Mouse (Mus musculus): Measurements from ENCODE around the gene Dock1. TPM values are rescaled to one million over a fixed set of nuclear protein-coding genes. Genes with fewer than 3 reads are reported as not detected.

Dock1 gene
- polyA plus RNA-seq, 1 experiment from 2014 or later = 25.0 TPM

DNA sequence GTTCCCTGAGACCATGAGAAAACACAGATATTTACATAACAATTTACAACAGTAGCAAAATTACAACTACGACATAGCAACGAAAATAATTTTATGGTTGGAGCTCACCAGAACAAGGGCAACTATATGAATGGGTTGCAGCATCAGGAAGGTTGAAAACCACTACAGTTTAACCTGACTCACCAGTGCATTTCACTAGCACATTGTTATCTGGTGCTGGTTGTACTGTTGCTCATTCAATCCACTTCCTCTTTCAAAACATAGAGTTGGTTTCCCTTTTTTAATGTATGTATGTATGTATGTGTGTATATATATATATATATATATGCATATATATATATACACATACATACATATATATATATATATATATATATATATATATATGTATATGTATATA is 138.0 kb downstream of the Dock1 start:
- WGBS = 95% methylated on average over 2 of the region's 2 CpGs

DNA sequence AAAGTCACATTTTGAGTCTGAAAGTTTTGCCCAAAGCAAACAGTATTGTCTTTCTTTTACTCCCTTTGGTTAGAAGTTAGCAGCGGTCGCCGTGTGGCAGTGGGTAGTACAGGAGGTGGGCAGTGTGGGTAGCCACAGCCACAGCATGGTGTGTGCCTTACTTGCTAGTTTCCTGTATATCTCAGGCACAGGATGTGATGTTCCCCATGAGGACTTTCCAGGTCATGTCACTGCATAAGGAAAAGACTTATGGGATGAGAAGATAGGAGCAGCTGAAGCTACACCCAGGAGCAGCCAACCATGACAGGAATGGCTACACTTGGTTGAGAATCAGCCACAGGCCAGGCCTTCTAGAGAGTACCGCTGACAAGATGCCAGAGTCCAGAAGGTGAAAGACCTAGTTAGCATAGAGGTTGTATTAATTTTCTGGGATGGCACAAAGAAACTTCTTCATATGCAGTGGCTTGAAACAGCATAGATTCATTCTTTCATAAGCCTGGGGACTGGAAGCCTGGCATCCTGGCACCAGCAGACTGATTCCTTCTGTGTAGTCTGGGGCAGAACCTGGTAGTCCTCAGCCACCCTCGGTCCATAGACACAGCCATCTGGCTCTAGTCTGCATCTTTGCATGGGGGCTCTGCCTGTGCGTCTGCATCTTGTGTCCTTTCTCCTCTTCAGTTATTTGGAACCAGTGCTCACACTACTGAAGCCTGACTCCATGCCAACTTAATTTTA is 139.0 kb downstream of the Dock1 start:
- WGBS = 95% methylated on average over 6 of the region's 6 CpGs
- H3K4me2 ChIP-seq (replicated peaks; ENCODE audit: low read depth, low read length) = no peak overlapping the region
- no peak overlapping the region for H3K9ac ChIP-seq (ENCODE audit: low read depth, low read length)
- no peaks in the 10 kb centered on the region for H3K27me3 ChIP-seq (ENCODE audit: control insufficient read depth, insufficient read depth, low read length)
- H3K27ac ChIP-seq (ENCODE audit: low read depth, low read length) = no peak overlapping the region
- no peak for DNase-seq (ENCODE audit: low spot score)
- H3K9me3 ChIP-seq (ENCODE audit: control insufficient read depth, low read length) = no peaks in the 10 kb centered on the region
- ATAC-seq (ENCODE audit: low FRiP score) = no peak
- H3K4me3 ChIP-seq (ENCODE audit: low read depth, low read length) = no peak overlapping the region
- no peaks in the 10 kb centered on the region for H3K36me3 ChIP-seq (ENCODE audit: control insufficient read depth, insufficient read depth, low read length)
- H3K4me1 ChIP-seq (replicated peaks; ENCODE audit: control insufficient read depth, insufficient read depth, low read length) = no peaks in the 10 kb centered on the region

More for the DNA sequence above, 138.0 kb downstream of the Dock1 start:
- ATAC-seq (ENCODE audit: low FRiP score) (no peak), DNase-seq (ENCODE audit: low spot score) (no peak)
- Histone ChIP-seq H3K4me1 (replicated peaks; ENCODE audit: control insufficient read depth, insufficient read depth, low read length) (no peaks in the 10 kb centered on the region), H3K4me3 (ENCODE audit: low read depth, low read length) (no peak overlapping the region), H3K27ac (ENCODE audit: low read depth, low read length) (no peak overlapping the region), H3K36me3 (ENCODE audit: control insufficient read depth, insufficient read depth, low read length) (no peaks in the 10 kb centered on the region), H3K9ac (ENCODE audit: low read depth, low read length) (no peak overlapping the region), H3K4me2 (replicated peaks; ENCODE audit: low read depth, low read length) (no peak overlapping the region), H3K9me3 (ENCODE audit: control insufficient read depth, low read length) (no peaks in the 10 kb centered on the region), H3K27me3 (ENCODE audit: control insufficient read depth, insufficient read depth, low read length) (no peaks in the 10 kb centered on the region)

DNA sequence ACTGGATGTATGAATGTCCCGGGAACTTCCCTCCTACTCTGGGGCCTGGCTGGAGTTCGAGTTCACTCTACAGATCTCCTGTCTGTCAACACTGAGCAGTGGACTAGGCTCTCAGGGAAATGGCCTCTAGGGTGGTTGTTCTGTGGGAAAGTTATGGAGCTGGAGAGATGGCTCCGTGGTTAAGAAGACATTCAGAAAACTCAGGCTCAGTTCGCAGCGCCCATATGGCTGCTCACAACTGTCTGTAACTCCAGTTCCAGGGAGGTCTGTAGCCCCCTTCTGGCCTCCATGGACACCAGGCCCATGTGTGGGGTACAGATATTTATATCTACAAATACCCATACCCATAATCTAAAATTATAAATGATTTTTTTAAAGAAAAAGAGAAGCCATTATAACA is 148.0 kb downstream of the Dock1 start:
- Histone ChIP-seq H3K4me1 (replicated peaks; ENCODE audit: control insufficient read depth, insufficient read depth, low read length) (no peaks in the 10 kb centered on the region), H3K4me2 (replicated peaks; ENCODE audit: low read depth, low read length) (no peak overlapping the region), H3K9me3 (ENCODE audit: control insufficient read depth, low read length) (no peaks in the 10 kb centered on the region), H3K9ac (ENCODE audit: low read depth, low read length) (no peak overlapping the region), H3K4me3 (ENCODE audit: low read depth, low read length) (no peak overlapping the region), H3K36me3 (ENCODE audit: control insufficient read depth, insufficient read depth, low read length) (no peaks in the 10 kb centered on the region), H3K27me3 (ENCODE audit: control insufficient read depth, insufficient read depth, low read length) (no peaks in the 10 kb centered on the region), H3K27ac (ENCODE audit: low read depth, low read length) (no peak overlapping the region)
- 97% methylated on average over 5 of the region's 5 CpGs for WGBS
- ATAC-seq (ENCODE audit: low FRiP score) = no peak
- DNase-seq (ENCODE audit: low spot score) = no peak

DNA sequence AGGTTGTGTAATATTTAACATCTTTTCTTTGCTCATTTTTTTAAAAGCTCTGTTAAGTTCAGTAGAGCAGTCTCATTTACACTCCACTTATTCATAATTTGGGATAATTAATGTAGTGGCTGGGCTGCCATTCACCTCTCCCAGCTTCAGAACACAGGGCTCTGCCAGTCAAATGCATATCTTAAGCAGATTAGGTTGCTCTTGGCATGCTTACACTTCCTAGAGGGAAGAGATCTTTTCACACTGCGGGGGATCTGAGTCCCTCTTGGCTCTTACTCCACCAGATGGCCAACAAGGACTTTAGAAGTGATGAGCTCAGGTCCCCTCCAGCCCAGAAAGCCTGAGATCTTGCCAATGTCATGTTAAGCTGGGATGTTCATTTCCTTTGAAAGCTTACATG is 150.8 kb downstream of the Dock1 start:
- no peak overlapping the region for H3K4me2 ChIP-seq (replicated peaks; ENCODE audit: low read depth, low read length)
- no peaks in the 10 kb centered on the region for H3K9me3 ChIP-seq (ENCODE audit: control insufficient read depth, low read length)
- no peaks in the 10 kb centered on the region for H3K36me3 ChIP-seq (ENCODE audit: control insufficient read depth, insufficient read depth, low read length)
- no peaks in the 10 kb centered on the region for H3K27me3 ChIP-seq (ENCODE audit: control insufficient read depth, insufficient read depth, low read length)
- ATAC-seq (ENCODE audit: low FRiP score) (no peak), DNase-seq (ENCODE audit: low spot score) (no peak)
- no peak overlapping the region for H3K9ac ChIP-seq (ENCODE audit: low read depth, low read length)
- H3K4me1 ChIP-seq (replicated peaks; ENCODE audit: control insufficient read depth, insufficient read depth, low read length) = no peaks in the 10 kb centered on the region
- no peak overlapping the region for H3K27ac ChIP-seq (ENCODE audit: low read depth, low read length)
- H3K4me3 ChIP-seq (ENCODE audit: low read depth, low read length) = no peak overlapping the region
- 59% methylated on average over 1 of the region's 1 CpGs for WGBS

DNA sequence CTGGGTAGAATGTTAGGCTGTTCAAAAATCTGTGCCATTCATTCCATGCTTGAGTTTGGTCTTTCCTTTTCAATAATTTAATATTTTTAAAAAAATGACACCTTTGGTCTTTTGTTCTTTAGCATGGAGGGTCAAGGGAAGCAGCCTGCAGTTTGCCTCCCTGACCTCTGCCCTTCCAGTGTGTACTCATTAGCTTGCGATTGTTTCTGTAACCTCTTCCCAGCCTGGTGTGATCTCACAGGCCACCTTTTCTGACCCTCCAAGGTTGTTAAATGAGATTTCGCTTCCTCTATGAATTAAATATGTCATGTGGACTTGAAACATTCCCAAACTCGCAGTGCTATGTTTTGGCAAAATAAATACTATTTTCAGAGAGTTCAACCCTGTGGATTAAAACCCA is 151.6 kb downstream of the Dock1 start:
- Histone ChIP-seq H3K4me3 (ENCODE audit: low read depth, low read length) (no peak overlapping the region), H3K9ac (ENCODE audit: low read depth, low read length) (no peak overlapping the region), H3K27me3 (ENCODE audit: control insufficient read depth, insufficient read depth, low read length) (no peaks in the 10 kb centered on the region), H3K4me2 (replicated peaks; ENCODE audit: low read depth, low read length) (no peak overlapping the region), H3K9me3 (ENCODE audit: control insufficient read depth, low read length) (no peaks in the 10 kb centered on the region), H3K27ac (ENCODE audit: low read depth, low read length) (no peak overlapping the region), H3K36me3 (ENCODE audit: control insufficient read depth, insufficient read depth, low read length) (no peaks in the 10 kb centered on the region), H3K4me1 (replicated peaks; ENCODE audit: control insufficient read depth, insufficient read depth, low read length) (no peaks in the 10 kb centered on the region)
- 63% methylated on average over 3 of the region's 3 CpGs for WGBS
- no peak for ATAC-seq (ENCODE audit: low FRiP score)
- no peak for DNase-seq (ENCODE audit: low spot score)

DNA sequence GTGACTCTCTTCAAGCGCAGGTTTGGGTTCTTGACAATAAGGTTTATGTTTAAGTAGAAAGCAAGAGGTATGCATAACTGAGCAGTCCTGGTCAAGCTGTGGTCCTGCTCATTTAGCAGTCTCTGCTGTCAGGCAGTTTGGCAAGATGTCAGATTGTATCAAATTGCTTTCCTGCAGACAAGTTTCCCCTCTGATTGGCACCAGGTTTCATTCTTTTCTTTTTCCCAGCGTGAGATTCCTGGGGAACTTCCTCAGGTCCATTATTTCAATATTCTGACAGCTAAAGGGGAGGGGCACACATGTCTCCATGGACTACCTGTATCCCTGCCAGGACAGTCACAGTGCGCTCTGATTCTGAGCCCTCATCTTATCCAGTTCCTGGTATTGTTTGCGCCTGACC is 153.4 kb downstream of the Dock1 start:
- ATAC-seq (ENCODE audit: low FRiP score) (no peak), DNase-seq (ENCODE audit: low spot score) (no peak)
- WGBS = 77% methylated on average over 4 of the region's 4 CpGs
- H3K9ac ChIP-seq (ENCODE audit: low read depth, low read length) = no peak overlapping the region
- no peaks in the 10 kb centered on the region for H3K27me3 ChIP-seq (ENCODE audit: control insufficient read depth, insufficient read depth, low read length)
- H3K4me1 ChIP-seq (replicated peaks; ENCODE audit: control insufficient read depth, insufficient read depth, low read length) = no peaks in the 10 kb centered on the region
- no peak overlapping the region for H3K4me2 ChIP-seq (replicated peaks; ENCODE audit: low read depth, low read length)
- H3K4me3 ChIP-seq (ENCODE audit: low read depth, low read length) = no peak overlapping the region
- no peaks in the 10 kb centered on the region for H3K36me3 ChIP-seq (ENCODE audit: control insufficient read depth, insufficient read depth, low read length)
- H3K9me3 ChIP-seq (ENCODE audit: control insufficient read depth, low read length) = no peaks in the 10 kb centered on the region
- no peak overlapping the region for H3K27ac ChIP-seq (ENCODE audit: low read depth, low read length)

DNA sequence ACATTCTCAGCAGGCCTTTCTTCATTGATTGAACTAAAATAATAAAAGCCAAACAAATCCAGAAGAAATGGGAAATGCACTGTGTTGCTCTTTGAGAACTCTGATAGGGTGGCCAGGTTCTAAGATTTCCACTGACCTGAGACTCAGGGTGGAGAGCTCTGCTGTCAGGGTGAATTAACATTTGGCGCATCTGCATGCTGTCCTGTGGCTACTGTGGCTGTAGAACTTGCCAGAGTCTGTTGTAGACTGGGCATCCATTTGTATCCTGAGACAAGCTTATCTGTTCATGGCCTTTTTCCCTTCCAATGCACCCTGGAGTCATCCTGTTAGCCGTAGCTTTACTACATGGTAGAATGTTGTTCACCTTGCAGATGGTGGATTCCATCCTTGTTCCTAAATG is 169.6 kb downstream of the Dock1 start:
- no peaks in the 10 kb centered on the region for H3K4me1 ChIP-seq (replicated peaks; ENCODE audit: control insufficient read depth, insufficient read depth, low read length)
- H3K36me3 ChIP-seq (ENCODE audit: control insufficient read depth, insufficient read depth, low read length) = no peaks in the 10 kb centered on the region
- H3K4me3 ChIP-seq (ENCODE audit: low read depth, low read length) = no peak overlapping the region
- H3K27me3 ChIP-seq (ENCODE audit: control insufficient read depth, insufficient read depth, low read length) = no peaks in the 10 kb centered on the region
- ATAC-seq (ENCODE audit: low FRiP score) = no peak
- H3K9me3 ChIP-seq (ENCODE audit: control insufficient read depth, low read length) = no peaks in the 10 kb centered on the region
- H3K4me2 ChIP-seq (replicated peaks; ENCODE audit: low read depth, low read length) = no peak overlapping the region
- DNase-seq (ENCODE audit: low spot score) = no peak
- H3K27ac ChIP-seq (ENCODE audit: low read depth, low read length) = no peak overlapping the region
- no peak overlapping the region for H3K9ac ChIP-seq (ENCODE audit: low read depth, low read length)
- 98% methylated on average over 2 of the region's 2 CpGs for WGBS

DNA sequence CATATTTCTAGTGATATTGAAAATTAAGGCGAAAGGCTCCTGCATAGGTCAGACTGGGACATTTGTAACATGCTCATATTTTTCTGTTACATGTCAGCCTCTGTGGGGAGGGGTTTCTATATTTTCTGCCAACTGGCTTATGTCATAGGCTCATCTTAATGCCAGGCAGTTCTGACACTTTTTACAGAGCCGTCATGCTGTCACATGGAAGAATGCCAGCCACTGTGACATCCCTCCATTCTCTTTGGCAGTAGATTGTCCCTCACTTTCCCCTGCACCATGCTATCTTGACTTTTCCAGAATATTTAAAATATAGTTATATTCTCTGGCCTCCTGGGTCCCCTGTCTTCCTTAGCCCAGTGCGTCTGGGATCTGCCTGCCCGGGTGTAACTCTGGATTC is 172.3 kb downstream of the Dock1 start:
- no peaks in the 10 kb centered on the region for H3K36me3 ChIP-seq (ENCODE audit: control insufficient read depth, insufficient read depth, low read length)
- WGBS = 94% methylated on average over 4 of the region's 4 CpGs

DNA sequence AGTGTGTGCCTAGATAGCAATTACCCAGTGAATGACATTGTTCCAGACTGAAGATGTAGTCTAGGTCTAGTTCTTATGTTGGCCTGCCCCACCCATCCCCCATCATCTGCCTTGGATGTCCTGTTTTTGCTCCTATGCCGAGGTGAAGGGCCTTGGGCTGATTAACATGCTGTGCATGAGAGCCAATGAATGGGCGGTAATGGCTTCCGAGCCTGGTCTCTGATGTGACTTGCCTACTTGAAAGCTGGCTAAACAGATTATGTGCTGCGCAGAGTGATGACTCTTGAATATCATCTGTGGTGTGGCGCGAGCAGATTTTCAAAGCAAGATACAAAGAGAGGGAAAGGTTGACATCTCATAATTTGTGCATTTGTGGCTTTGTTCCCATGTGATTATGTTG is 191.5 kb downstream of the Dock1 start:
- no peaks in the 10 kb centered on the region for H3K9me3 ChIP-seq (ENCODE audit: control insufficient read depth, low read length)
- no peak overlapping the region for H3K4me3 ChIP-seq (ENCODE audit: low read depth, low read length)
- WGBS = 83% methylated on average over 6 of the region's 6 CpGs
- H3K36me3 ChIP-seq (ENCODE audit: control insufficient read depth, insufficient read depth, low read length) = no peaks in the 10 kb centered on the region
- H3K4me2 ChIP-seq (replicated peaks; ENCODE audit: low read depth, low read length) = no peak overlapping the region
- no peak overlapping the region for H3K9ac ChIP-seq (ENCODE audit: low read depth, low read length)
- no peak overlapping the region for H3K27ac ChIP-seq (ENCODE audit: low read depth, low read length)
- no peaks in the 10 kb centered on the region for H3K27me3 ChIP-seq (ENCODE audit: control insufficient read depth, insufficient read depth, low read length)
- no peak for DNase-seq (ENCODE audit: low spot score)
- no peak for ATAC-seq (ENCODE audit: low FRiP score)
- H3K4me1 ChIP-seq (replicated peaks; ENCODE audit: control insufficient read depth, insufficient read depth, low read length) = no peaks in the 10 kb centered on the region

More for the DNA sequence above, 172.3 kb downstream of the Dock1 start:
- Histone ChIP-seq H3K27ac (ENCODE audit: low read depth, low read length) (no peak overlapping the region), H3K27me3 (ENCODE audit: control insufficient read depth, insufficient read depth, low read length) (no peaks in the 10 kb centered on the region), H3K4me3 (ENCODE audit: low read depth, low read length) (no peak overlapping the region), H3K4me2 (replicated peaks; ENCODE audit: low read depth, low read length) (no peak overlapping the region), H3K9me3 (ENCODE audit: control insufficient read depth, low read length) (no peaks in the 10 kb centered on the region), H3K4me1 (replicated peaks; ENCODE audit: control insufficient read depth, insufficient read depth, low read length) (no peaks in the 10 kb centered on the region), H3K9ac (ENCODE audit: low read depth, low read length) (no peak overlapping the region)
- ATAC-seq (ENCODE audit: low FRiP score) = no peak
- no peak for DNase-seq (ENCODE audit: low spot score)

All from hindbrain, embryonic 11.5 days (tissue).